Mouse (Mus musculus) lung, postnatal 0 days (tissue): Measurements from ENCODE around the gene Adrb1.

Experiments
- CTCF ChIP-seq: IDR thresholded peaks from 2 replicates; pipeline ENCODE4 v1.5.1; 2016; ENCODE audit warnings: antibody characterized with exemption, mild to moderate bottlenecking
- EP300 ChIP-seq: IDR thresholded peaks from 2 replicates; pipeline ENCODE4 v1.6.1; 2016; ENCODE audit warnings: antibody characterized with exemption, mild to moderate bottlenecking, control low read depth

GRCm38 (mm10) chr19:56722291-56722707, 300 bp downstream of the Adrb1 start:
- TF ChIP-seq EP300 (no peak), CTCF (no peak)
